Mouse (Mus musculus) neural tube, embryonic 14.5 days (tissue): ENCODE measurements around the gene Nrip1. TPM values are rescaled to one million over a fixed set of nuclear protein-coding genes. Genes with fewer than 3 reads are reported as not detected.
A peak's percentile ranks its signal among the peaks of the same experiment; 100 is the strongest.

Experiments used
- ATAC-seq: fragments of 200-750 bp; cut with Nextera tagmentation; 2 replicates; pipeline ENCODE4 v1.8.0; 2017; ENCODE audit warnings: low read depth, mild to moderate bottlenecking, moderate TSS enrichment, moderate library complexity
- H3K27ac ChIP-seq: fragments of 300-500 bp; sonication (generic); 2 replicates; pipeline ENCODE4 v1.5.1; 2014; ENCODE audit warnings: low read depth, mild to moderate bottlenecking, control low read depth, low read length, moderate library complexity, mixed read lengths
- H3K27me3 ChIP-seq: fragments of 300-500 bp; sonication (generic); 2 replicates; pipeline ENCODE4 v1.6.1; 2014; ENCODE audit warnings: low read length; ENCODE audit not compliant: control insufficient read depth, insufficient read depth
- H3K36me3 ChIP-seq: fragments of 300-500 bp; sonication (generic); 2 replicates; pipeline ENCODE4 v1.6.1; 2014; ENCODE audit warnings: low read length, mixed read lengths; ENCODE audit not compliant: control insufficient read depth, insufficient read depth
- H3K4me1 ChIP-seq: fragments of 300-500 bp; sonication (generic); 2 replicates; pipeline ENCODE4 v1.6.1; 2014; ENCODE audit warnings: low read length; ENCODE audit not compliant: control insufficient read depth, insufficient read depth
- H3K4me2 ChIP-seq: fragments of 300-500 bp; sonication (generic); 2 replicates; pipeline ENCODE4 v1.6.1; 2014; ENCODE audit warnings: mild to moderate bottlenecking, low read depth, low read length, control low read depth
- H3K4me3 ChIP-seq: fragments of 300-500 bp; sonication (generic); 2 replicates; pipeline ENCODE4 v1.5.1; 2014; ENCODE audit warnings: low read depth, low read length, control low read depth, mixed read lengths
- H3K9ac ChIP-seq: fragments of 300-500 bp; sonication (generic); replicated peaks from 2 replicates; pipeline ENCODE4 v1.6.1; 2014; ENCODE audit warnings: low read depth, mild to moderate bottlenecking, control low read depth, low read length, mixed read lengths
- H3K9me3 ChIP-seq: fragments of 300-500 bp; sonication (generic); 2 replicates; pipeline ENCODE4 v1.6.1; 2016; ENCODE audit warnings: low read length; ENCODE audit not compliant: control insufficient read depth
- WGBS: fragments of 180-500 bp; shearing (Covaris S2); extraction: QIAGEN DNeasy Blood & Tissue Kit; methylation state at CpG from one replicate; pipeline ENCODE4 v1.1.7; 2014; 5-methylcytosine and 5-hydroxymethylcytosine counted together
- polyA plus RNA-seq: library from polyadenylated mRNA; unstranded; fragments of >200 nt; fragmentation: Nextera tagmentation; extraction: Ambion mirVana; gene quantifications from 2 replicates; pipeline ENCODE4 v1.2.1, GENCODE M21; 2014

The Nrip1 gene
- 36.1 and 40.4 TPM in 2 replicates for polyA plus RNA-seq

GRCm38 (mm10) chr16:76373671-76374091, at the start of gene Nrip1:
Gene Nrip1, minus strand, starts transcription at chr16:76373827.
- Histone ChIP-seq H3K9me3 (no peaks in the 10 kb centered on the region), H3K4me3 (peak within 1 kb of the TSS; percentile 84), H3K9ac (peak within 1 kb of the TSS; percentile 93), H3K36me3 (no peaks in the 10 kb centered on the region), H3K4me2 (peak within 1 kb of the TSS; percentile 56), H3K27ac (peak within 1 kb of the TSS; percentile 96), H3K27me3 (no peaks in the 10 kb centered on the region), H3K4me1 (peaks cover 15% of the 10 kb centered on the region; the same call in 1 of the 2 replicates)
- WGBS, result under 1% methylated on average over 9 of the region's 9 CpGs
- peak; percentile 36 for ATAC-seq

- Histone ChIP-seq H3K36me3 (no peaks in the 10 kb centered on the region), H3K4me2 (no peak overlapping the region), H3K9ac (no peak overlapping the region), H3K27ac (no peak overlapping the region), H3K27me3 (no peaks in the 10 kb centered on the region), H3K4me1 (no peaks in the 10 kb centered on the region), H3K9me3 (no peaks in the 10 kb centered on the region), H3K4me3 (no peak overlapping the region)
- no peak for ATAC-seq
- 94% methylated on average over 1 of the region's 1 CpGs for WGBS
These were observed 48.9 kb upstream of the Nrip1 start for GRCm38 (mm10) chr16:76422531-76422930.

DNA sequence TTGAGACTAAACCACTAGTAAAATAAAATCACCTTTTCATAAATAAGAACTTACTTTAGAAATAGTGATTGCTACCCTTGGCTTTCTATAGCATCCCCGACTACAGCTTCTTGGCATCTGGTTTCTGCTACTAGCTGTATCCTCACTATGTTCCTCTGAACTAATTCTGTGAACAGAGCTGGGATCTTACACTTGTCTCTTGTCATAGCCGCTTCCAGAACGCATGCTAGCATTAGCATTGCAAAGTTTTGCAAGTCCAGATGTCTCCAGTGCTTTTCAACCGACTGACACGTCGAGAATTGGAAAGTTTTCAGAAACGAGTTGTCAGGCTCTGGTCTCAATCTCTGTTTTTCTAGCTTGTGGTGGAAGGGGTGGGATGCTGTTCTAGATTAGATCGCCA, 46.2 kb upstream of the Nrip1 start:
- no peaks in the 10 kb centered on the region for H3K27me3 ChIP-seq

GRCm38 (mm10) chr16:76416477-76416876, 42.9 kb upstream of the Nrip1 start:
- Histone ChIP-seq H3K9ac (no peak overlapping the region), H3K36me3 (no peaks in the 10 kb centered on the region), H3K27ac (no peak overlapping the region), H3K4me1 (no peaks in the 10 kb centered on the region), H3K4me3 (no peak overlapping the region), H3K27me3 (no peaks in the 10 kb centered on the region), H3K4me2 (no peak overlapping the region), H3K9me3 (no peaks in the 10 kb centered on the region)
- ATAC-seq, result no peak
- 100% methylated on average over 2 of the region's 2 CpGs for WGBS

More for the DNA sequence above, 46.2 kb upstream of the Nrip1 start:
- Histone ChIP-seq H3K36me3 (no peaks in the 10 kb centered on the region), H3K9me3 (no peaks in the 10 kb centered on the region), H3K9ac (no peak overlapping the region), H3K4me2 (no peak overlapping the region), H3K4me1 (no peaks in the 10 kb centered on the region), H3K27ac (no peak overlapping the region), H3K4me3 (no peak overlapping the region)
- no peak for ATAC-seq
- WGBS, result 87% methylated on average over 8 of the region's 8 CpGs

DNA sequence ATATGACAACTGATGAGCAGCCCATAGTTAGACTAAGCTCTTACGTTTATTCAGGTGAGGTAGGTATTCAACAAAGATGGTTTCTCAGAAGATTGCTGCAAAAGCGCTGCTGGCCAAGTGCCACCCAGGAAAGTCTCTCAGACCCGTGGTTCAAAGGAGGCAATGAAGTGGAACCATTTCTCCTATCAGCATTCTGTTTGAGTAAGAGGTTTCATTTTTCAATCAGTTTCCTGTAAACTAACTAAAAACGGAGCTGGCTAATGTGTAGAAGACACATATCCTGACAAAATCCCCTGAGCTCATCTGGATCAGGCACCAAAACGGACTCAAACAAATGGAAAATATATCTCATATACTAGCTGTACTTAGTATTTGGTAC, 42.4 kb upstream of the Nrip1 start:
- 81% methylated on average over 5 of the region's 5 CpGs for WGBS
- no peaks in the 10 kb centered on the region for H3K36me3 ChIP-seq
- ATAC-seq, result no peak

DNA sequence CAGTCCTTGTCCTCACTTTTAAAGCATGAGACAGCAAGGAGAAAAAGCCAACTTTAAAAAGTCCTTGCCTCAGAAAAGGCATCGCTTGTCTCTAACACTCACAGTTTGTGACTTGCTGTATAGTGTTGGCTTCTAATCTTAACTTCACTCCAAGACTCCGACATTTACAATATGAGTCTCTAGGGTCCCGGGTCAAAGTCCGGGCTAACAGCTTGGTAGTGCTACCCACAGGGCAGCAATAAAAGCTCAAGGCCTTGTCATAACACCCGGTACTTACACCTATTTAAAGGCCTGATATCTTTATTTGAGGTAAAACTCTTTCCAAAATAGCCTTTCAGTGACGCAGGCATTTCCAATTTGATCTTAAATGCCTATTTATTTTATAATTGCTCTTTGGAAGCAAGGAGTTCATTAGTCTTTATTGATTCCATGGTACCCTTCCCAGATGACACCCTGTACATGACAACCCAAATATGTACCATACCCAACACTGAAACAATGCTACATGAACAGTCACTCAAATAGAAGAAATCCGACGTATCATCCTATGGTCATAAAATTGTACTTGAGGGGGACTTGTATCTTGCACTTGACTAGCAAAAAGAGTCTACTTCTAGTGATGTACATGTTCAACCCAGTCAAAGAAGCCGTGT, 41.9 kb upstream of the Nrip1 start:
- no peaks in the 10 kb centered on the region for H3K9me3 ChIP-seq
- no peak for ATAC-seq
- no peak overlapping the region for H3K4me3 ChIP-seq
- no peaks in the 10 kb centered on the region for H3K27me3 ChIP-seq
- H3K27ac ChIP-seq, result no peak overlapping the region
- no peaks in the 10 kb centered on the region for H3K4me1 ChIP-seq
- 80% methylated on average over 9 of the region's 9 CpGs for WGBS
- H3K4me2 ChIP-seq, result no peak overlapping the region
- H3K36me3 ChIP-seq, result no peaks in the 10 kb centered on the region
- H3K9ac ChIP-seq, result no peak overlapping the region

More for the DNA sequence above, 42.4 kb upstream of the Nrip1 start:
- Histone ChIP-seq H3K9me3 (no peaks in the 10 kb centered on the region), H3K27me3 (no peaks in the 10 kb centered on the region), H3K4me3 (no peak overlapping the region), H3K27ac (no peak overlapping the region), H3K4me1 (no peaks in the 10 kb centered on the region), H3K4me2 (no peak overlapping the region), H3K9ac (no peak overlapping the region)

DNA sequence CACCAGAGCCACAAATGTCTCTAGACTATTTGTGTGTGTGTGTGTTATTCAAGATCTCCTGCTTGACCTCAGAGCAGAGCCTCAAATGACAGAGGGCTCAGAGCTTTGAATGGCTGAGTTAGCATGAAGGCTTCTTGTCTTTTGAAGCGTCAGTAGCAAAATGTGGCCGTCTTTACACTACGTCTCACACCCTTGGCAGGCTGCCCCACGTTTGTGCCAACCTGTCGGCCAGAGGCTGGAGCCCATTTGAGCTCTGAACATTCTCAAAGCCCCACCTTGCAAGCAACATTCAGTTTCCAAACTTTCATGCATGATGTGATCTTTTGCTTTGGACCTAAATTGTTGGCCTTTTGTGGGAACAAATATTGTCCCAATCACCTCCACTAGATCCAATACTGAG, 40.9 kb upstream of the Nrip1 start:
- Histone ChIP-seq H3K4me3 (no peak overlapping the region), H3K9ac (no peak overlapping the region), H3K27ac (no peak overlapping the region), H3K36me3 (no peaks in the 10 kb centered on the region), H3K27me3 (no peaks in the 10 kb centered on the region), H3K4me1 (no peaks in the 10 kb centered on the region), H3K9me3 (no peaks in the 10 kb centered on the region), H3K4me2 (no peak overlapping the region)
- WGBS, result 53% methylated on average over 5 of the region's 5 CpGs
- ATAC-seq, result no peak

DNA sequence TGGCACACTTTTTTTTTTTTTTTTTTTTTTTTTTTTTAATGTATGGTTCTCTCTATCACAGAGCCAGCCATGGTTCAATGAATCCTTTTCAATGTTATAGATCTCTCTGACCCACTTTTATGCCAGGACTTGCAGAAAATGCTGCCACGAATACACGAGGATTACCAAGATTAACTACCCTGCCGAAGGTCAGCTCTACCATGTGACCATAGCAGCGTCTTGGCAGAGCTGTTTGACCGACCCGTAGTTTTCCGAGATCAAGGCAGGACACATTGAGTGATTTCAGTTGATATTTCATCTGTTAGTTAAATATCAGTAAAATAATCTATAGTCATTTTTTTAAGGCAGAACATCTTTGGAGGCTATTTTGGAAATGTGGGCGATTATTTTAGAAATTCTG, 40.0 kb upstream of the Nrip1 start:
- ATAC-seq, result no peak
- 94% methylated on average over 8 of the region's 8 CpGs for WGBS

DNA sequence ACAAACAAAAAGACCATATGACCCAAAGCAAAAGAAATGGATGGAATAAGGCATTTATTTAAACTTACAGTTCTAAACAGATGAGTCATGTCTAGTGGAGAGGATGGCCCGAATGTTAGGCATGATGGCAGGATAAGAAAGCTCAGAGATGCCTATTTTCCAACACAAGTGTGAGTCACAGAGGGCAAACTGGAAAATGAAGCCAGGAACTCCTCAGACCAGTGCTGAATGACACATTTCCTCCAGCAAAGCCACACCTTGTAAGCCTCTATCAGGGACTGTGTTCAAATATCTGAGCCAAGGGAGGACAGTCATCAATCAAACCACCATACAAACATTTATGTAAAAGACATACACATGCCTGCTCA, 35.7 kb upstream of the Nrip1 start:
- Histone ChIP-seq H3K27me3 (no peaks in the 10 kb centered on the region), H3K4me1 (no peaks in the 10 kb centered on the region), H3K27ac (no peak overlapping the region), H3K36me3 (no peaks in the 10 kb centered on the region), H3K9ac (no peak overlapping the region), H3K4me3 (no peak overlapping the region), H3K9me3 (no peaks in the 10 kb centered on the region), H3K4me2 (no peak overlapping the region)
- no peak for ATAC-seq
- WGBS, result 84% methylated on average over 1 of the region's 1 CpGs

More for the DNA sequence above, 40.0 kb upstream of the Nrip1 start:
- no peak overlapping the region for H3K4me2 ChIP-seq
- H3K9ac ChIP-seq, result no peak overlapping the region
- H3K27me3 ChIP-seq, result no peaks in the 10 kb centered on the region
- no peak overlapping the region for H3K4me3 ChIP-seq
- H3K9me3 ChIP-seq, result no peaks in the 10 kb centered on the region
- no peaks in the 10 kb centered on the region for H3K36me3 ChIP-seq
- H3K27ac ChIP-seq, result no peak overlapping the region
- H3K4me1 ChIP-seq, result no peaks in the 10 kb centered on the region
